Mouse (Mus musculus) thymus, adult 2 months (tissue): ENCODE results near the gene Hkdc1.

Experiments used
- CTCF ChIP-seq: fragments of 200-500 bp; IDR thresholded peaks from 2 replicates; pipeline ENCODE4 v1.5.1; 2012; ENCODE audit warnings: mild to moderate bottlenecking, control low read depth, low read length, moderate library complexity, borderline replicate concordance; ENCODE audit not compliant: control insufficient read depth, poor library complexity, insufficient read depth; ENCODE audit errors: extremely low read depth
- POLR2A ChIP-seq: fragments of 200-500 bp; IDR thresholded peaks from 2 replicates; pipeline ENCODE4 v1.6.1; 2012; ENCODE audit warnings: mild to moderate bottlenecking, low read length, control low read depth, moderate library complexity; ENCODE audit not compliant: control insufficient read depth, poor library complexity, insufficient read depth; ENCODE audit errors: extremely low read depth

DNA sequence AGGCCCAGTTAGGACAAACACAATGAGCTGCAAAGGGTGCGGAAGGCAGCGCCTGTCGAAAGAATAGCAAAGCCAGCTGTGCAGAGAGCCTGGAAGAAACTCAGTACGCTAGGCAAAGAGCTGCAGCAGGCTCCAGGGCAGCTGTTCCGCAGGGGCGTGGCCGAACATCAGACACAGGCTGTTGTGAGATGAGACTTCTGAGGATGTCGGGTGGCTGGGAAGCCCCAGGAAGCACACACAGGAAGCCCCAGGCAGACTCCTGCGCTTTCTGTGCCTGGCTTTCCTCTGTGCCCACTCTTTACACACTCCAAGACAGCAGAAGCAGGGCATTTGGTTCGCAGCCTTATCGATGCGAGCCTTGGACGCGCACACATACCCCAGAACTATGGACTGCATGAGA, 17.4 kb downstream of the Hkdc1 start:
- TF ChIP-seq POLR2A (no peak), CTCF (no peak)
